Mouse (Mus musculus) heart, adult 8-10 months (tissue): ENCODE measurements around the gene Ampd3. TPM values are rescaled to one million over a fixed set of nuclear protein-coding genes. Genes with fewer than 3 reads are reported as not detected.

Experiments
- DNase-seq: peaks from one replicate; pipeline ENCODE4 v3.0.0; 2022; ENCODE audit warnings: low spot score
- total RNA-seq, 4 experiments: library from RNA; stranded (reverse); gene quantifications; 2 replicates each; pipeline ENCODE4 v1.2.4; 2022

Ampd3 gene
- total RNA-seq, 4 experiments from 2014 or later = 28.4 to 42.8 (median 34.3) TPM

DNA sequence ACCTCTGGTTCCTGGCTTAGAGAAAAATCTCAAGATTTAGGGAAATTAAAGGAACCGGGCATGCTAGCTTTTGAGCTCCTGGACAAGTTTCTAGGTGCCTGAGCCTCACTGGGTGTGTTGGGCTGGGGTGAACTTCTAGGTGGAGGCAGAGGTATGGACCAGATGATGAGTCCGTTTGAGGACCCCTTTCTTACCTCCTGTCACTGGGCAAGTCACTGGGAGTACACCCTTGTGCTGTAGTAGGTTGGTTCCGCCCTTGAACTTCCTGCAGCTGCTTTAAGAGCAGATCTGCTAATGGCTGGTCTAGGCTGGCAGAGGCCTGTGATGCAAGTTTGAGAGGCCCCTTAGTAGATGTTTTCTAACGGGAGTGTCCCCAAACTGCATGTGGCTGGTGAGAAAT is 1.1 kb downstream of the Ampd3 start:
- DNase-seq = peak; percentile 43

DNA sequence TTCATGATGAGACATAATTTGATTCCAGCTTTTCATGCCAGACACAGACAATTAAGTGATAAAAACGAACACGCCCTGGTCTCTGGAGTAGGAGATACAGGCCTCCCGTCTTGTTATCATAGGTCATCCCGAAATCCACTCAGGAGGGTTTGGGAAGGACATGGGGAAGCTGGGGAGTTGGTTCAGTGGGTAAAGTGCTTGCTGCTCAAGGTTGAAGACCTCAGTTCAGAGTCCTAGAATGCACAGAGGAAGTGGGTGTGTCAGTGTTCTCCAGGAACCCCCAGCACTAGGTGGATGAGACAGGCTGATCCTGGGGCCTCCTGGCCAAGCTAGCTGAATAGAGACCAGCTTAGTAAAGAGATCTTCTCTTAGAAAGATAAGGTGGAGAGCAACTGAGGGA is 2.9 kb downstream of the Ampd3 start:
- DNase-seq = no peak

DNA sequence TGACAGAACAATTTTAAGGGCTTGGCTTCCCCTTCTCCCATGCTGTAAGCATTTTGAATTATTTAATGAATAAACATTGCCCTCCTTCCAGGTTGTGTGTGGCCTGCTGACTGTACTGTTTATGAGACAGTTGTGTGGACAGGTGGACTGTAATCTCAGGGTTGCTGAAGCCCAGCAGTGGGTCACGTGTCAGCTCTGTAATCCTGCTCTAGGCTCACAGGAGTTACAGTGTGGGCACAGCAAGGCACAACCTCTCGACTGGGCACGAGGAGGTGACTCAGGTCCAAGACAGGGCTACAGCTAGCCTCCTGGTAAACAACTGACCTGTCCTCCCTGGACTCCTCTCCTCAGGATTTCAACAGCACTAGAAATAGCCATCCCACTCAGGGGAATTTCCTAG is 4.3 kb downstream of the Ampd3 start:
- no peak for DNase-seq

DNA sequence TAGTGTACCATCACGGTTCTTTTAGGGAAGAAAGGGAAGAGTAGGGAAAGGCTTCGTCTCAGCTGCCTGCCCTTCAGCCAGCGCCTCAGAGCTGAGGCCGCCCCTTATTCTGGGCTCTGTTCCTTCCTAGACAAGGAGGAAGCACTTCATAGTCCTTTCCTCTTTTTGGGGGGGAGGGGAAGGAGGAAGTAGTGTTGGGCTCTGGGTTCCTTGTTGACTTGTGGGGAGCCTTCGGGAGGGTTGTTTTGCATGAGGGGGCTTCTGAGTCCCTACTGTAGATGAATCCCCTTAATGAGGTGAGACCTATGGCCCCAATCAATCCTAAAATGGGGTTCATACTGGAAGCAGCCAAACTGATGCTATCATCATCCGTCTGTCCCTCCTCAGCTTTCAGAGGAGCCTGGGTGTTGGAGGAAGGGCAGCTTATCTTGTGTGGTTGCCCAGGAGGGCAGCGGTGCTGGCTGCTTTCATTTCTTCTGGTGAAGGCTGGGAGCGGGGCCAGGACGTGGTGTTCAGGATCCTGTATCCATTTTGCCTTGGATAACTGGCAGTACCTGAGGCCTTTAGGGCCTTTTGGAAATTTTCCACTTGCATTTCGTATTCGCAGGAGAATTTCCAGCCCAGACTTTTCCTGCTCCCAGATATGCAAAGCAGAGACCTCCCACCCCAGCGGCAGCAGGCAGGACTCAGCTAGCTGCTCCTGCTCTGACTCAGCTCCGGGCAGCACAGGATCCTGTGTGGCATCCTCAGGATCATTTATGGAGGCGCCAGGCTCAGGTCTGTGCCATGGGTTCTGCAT is 5.4 kb downstream of the Ampd3 start:
- DNase-seq = peak; percentile 70

DNA sequence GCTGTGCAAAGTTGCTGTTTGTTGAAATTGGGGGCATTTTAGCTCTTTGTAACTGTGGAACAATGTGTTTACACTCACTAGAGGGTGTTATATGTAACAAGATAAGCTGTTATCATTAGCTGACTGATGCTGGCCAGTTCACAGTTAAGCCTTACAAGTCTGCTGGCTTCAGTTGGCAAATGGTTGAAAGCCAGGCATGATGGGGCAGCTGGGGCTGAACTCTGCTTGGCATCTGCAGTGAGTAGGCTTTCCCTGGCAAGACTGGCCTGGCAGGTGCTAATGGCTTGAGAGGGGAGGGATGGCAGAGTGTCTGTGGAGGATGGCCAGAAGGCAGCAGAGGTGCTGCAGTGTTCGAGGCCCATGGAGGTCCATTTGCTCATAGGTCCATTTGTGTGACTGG is 6.1 kb downstream of the Ampd3 start:
- DNase-seq = peak; percentile 48

DNA sequence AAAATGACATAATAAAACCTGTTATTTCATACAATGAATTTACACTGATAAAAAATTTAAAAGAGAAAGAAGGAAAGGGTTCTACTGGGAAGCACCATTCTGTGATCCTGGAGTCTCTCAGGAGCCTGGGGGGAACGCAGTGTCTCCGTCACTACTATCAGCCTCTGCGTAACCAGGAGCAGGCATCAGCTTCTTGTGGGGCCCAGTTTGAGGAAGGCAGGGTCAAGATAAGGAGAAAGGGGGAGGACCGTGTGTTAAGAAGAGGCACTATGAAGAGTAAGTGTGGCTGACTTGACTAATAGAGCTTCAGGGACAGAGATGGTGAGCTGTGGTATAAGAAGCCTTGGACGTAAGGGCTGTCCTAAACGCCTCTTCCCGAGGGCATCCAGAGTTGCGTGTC is 6.7 kb downstream of the Ampd3 start:
- no peak for DNase-seq

DNA sequence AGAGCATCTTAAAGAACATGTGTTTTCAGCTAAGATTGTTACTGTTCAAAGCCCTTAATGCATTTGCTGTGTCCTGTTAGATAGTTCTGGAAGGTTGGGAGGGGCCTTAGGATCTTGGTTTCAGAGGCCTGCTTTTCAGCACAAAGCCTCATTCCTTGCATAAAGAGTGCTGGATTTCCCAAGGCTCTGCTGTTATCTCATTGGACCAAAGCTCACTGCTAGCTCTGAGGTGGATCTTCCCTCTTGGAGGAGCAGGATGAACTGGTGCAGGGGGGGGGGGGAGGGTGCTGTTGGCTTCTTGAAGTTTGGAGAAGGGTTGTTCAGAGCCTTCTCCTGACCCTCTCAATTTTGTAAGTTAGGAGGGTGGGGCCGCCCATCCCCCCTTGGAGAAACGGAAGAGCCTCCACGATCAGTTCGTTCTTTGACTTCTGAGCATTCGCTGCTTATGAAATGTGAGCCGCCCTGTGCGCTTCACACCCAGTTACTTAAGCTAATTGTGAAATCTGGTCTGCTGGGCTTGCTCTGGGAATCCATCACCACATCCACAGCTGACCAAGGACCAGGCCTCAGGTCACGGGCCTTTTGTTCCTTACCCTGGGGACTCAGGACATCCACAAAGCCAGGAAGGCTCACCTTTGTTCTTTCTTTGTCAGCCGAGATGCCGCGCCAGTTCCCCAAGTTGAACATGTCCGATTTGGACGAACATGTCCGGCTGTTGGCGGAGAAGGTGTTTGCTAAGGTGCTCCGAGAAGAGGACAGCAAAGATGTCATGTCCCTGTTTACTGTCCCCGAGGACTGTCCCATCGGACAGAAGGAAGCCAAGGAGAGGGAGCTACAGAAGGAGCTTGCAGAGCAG is 9.4 kb downstream of the Ampd3 start:
- DNase-seq = no peak

DNA sequence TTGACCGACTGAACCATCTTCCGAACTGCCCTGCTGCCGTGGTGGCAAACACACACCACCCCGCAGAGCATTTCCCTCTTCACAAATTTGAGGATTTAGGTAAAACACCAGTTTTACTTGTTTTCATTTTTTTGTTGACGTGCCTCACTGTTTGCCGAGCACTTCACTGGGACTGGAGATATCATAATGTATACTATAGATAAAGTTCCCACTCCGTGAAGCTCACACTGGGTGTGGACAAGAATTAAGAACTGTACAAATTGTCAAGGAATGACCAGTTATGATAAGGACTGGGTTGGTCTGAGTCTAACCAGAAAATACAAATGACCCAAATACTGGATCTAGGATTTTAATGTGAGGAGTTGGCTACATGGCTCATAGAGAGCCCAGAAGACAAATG is 10.9 kb downstream of the Ampd3 start:
- no peak for DNase-seq

DNA sequence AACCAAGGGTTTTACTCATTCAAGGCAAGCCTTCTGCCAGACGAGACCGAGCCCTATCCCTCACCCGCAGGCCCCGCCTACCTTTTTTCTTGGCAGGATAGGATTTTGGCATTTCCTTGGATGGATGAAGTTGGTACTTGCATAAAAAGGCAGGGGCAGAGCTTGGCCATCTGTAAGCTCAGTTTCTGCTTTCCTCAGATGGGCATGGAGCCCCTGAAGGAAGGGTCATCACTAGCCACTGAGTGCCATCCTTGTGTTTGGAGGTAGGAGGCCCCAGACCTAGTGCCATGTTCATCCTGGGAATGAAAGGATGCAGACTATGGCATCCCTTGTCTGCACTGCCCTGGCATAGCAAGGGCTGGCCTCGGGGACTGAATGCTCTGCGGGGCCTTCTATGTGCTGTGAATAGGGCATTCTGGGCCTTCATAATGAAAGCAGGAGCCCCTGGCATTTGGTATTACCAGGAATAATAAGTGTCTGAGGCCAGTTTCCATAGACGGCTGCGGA is 11.7 kb downstream of the Ampd3 start:
- no peak for DNase-seq

DNA sequence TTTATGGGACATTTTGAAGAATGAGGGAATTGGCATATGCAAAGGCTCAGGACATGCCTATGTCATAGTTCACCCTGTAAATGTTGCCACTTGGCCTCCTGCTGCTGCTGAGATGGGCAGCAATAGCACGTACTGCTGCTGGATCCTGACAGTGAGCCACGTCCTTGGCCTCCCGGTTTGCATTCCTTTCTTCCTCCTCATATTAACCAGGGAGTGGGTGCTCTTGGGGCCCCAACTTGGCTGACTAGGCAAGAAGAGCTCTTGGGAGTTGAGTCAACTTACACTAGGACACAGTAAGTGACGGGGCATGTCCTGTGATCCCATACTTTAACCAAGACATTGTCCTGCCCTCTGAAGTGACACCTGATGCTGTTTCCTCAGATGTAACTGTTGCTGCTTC is 12.5 kb downstream of the Ampd3 start:
- no peak for DNase-seq

DNA sequence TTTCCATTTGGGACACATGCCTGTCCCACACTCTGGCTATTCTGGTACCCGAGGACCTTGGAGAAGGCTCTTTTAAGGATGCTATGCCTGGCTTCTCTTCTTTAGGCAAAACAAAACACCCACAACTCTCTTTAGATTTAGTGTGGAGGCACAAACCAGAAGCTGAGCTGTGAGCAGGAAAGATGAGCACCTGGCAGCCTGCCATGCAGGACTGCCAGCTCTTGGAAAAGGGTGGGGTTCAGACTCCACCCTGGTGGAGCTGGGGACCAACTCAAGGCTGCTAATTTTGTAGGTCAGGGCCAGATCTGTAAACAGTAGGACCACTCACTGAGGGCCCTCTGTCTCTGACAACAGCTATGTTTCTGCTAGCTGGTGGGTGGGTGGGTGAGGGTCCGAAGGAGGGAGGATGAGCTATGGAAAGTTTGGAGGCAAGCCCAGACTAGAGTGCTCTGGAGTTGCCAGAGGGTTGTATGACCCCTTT is 13.3 kb downstream of the Ampd3 start:
- no peak for DNase-seq

DNA sequence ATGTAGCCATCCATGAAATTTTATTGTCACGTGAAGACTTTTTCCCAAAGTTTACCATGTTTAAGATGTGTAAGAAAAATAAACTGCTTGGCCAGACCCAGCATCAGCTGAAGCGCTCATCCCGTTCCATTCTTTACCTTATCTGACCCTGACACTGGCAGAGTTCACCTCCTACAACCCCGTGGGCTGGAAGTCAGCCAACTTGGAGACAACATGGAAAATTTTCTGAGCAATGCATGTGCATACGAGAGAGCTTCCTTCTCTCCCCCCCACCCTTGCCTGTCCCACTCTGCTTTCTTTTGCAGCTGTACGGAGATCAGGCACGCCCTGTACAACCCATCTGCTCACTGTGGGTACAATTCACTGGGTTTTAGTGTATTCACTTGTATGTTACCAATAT is 14.1 kb downstream of the Ampd3 start:
- peak; percentile 75 for DNase-seq

DNA sequence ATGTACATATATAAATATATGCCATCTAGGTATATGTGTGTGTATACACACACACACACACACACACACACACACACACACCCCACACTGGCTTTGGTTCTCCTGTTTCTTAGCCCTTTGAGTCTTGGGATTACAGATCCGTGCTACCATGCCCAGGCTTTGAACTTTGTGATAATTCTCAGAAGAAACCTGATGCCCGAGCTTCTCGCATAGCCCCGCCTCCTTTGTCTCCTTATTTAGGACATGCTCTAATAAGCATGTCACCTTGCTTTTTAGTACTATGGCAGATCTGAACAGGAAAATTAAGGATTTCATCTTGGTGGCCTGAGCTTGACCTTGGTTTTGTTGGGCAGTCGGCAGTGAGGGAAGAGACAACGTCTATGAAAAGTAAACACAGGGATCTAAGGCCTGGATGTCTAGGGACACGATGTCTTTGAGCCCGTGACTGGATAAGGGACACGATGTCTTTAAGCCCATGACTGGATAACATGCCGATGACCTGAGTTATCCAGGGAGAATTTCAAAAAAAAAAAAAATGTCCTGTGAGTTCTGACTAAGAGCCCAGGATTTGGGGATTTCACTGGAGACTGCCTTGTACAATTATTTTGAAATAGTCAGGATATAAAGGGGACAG is 15.0 kb downstream of the Ampd3 start:
- peak; percentile 46 for DNase-seq

DNA sequence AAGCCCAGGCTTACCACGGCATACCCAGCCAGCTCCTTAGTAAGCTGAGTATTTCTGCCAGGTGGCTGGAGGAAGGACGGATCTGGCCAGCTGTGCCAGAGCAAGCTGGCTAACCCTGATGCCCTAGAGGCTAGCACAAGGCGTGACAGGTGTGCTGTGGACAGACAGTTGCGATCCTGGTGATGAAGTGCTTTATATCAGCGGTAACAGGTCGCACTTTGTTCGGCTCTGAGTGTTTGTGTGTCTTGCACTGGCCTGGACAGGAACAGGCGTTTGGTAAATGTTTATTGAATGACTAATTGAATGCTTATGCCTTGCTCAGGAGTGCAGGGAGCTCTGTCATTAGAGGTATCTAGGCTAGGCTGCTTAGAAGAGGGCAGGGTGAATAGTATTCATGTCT is 17.0 kb downstream of the Ampd3 start:
- DNase-seq = no peak

DNA sequence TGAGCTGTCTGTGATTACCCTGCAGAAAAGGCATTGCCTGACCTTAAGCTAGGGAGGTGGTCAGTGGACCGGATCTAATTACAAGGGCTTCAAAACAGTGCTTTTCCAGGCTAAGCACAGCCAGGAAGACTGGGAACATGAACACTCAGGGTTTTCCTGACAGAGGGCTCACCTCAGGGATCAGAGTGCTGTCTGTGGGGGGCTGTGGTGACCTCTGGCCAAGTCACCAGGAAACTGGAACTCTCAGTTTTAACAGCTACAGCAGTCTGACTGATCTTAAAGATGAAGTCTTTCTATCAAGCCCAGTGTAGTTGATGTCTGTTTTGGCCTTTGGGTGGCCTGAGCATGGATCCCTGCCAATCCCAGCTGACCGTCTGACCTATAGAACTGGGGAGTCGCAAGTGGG is 17.7 kb downstream of the Ampd3 start:
- DNase-seq = no peak

DNA sequence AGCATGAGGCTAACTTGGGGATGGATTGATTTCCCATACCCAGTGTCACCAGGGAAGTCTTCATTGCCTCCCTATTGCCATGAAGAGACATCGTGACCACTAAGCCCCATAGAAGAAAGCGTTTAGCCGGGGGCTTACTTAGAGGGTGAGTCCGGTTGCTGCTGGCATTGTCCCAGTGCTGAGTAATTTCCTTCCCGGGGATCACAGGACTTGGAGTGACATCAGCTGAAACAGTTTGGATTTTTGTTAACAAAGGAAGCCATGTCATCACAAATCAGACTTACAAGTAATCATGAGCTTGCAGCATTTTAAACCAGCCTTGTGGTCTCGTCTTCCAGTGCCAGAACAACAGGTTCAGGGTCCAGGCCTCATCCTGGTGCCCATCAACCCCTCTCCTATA is 19.3 kb downstream of the Ampd3 start:
- DNase-seq = peak; percentile 82

DNA sequence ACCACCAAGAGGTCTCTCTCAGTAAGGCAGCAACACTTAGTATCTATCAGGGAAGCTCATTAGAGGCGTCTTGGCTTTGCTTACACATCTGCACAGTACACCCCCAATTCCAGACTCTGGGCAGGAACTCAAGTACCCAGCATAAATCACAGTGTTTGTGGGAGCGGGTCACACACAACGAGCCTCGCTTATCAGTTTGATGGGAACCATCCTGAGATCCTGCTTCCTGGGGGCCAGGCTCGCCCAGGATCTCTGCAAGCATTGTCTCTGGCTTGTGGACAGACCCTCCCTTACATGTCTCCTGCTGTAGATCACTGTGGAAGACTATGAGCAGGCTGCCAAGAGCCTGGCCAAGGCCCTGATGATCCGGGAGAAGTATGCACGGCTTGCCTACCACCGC is 22.9 kb downstream of the Ampd3 start:
- DNase-seq = no peak

DNA sequence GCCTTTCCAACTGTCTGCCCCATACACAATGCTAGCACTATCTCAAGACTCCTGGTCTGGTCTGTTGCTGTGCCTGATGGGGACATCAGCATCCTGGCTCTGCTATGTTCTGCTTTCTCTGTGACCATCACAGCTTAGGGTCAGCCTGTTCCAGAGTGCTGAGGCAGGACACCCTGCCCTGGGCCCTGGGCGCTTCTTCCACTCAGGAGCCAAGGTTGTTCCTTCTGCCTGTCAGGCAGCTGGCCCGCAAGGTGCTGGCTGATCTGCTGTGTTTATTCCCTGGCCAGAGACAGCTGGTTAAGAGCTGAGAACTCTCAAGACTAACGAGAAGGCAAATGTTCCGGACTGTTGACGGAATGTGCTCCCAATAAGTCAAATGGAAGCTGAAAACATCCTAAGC is 24.2 kb downstream of the Ampd3 start:
- no peak for DNase-seq

DNA sequence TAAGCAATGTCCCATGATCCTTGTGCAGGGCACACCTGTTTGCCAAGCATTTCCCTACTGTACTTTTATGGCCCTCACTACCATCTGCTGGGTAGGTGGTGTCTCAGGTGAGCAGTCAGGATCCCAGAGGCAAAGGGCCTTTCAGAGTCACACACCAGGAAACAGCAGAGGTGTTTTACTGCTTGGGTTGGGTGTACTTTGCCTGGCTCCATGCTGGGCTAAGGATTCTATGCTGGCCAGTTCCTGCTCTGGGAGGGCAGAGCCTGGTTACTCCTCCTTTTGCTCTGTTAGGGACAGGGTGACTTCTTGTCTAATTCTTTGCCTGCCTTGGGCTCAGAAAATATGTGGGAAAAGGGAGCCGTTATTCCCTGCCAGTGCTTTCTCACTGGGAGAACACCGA is 24.8 kb downstream of the Ampd3 start:
- DNase-seq = no peak

DNA sequence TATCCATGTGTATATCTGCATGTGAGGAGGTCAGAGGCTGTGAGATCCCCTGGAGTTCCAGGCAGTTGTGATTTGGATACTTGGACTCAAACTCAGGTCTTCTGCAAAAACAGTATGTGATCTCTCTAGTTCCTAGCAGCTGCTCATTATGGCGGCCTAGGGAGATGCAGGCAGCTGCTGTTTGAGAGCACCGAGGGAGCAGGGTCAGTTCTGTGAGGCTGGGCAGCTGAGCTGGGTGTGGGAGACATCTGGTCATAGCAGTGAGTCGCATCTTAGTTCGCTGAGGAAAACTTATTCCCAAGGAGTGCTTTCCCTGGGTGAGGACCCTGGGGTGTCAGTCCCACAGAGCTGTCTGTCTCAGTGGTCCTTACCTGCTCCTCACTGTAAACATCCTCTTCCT is 26.7 kb downstream of the Ampd3 start:
- DNase-seq = no peak

DNA sequence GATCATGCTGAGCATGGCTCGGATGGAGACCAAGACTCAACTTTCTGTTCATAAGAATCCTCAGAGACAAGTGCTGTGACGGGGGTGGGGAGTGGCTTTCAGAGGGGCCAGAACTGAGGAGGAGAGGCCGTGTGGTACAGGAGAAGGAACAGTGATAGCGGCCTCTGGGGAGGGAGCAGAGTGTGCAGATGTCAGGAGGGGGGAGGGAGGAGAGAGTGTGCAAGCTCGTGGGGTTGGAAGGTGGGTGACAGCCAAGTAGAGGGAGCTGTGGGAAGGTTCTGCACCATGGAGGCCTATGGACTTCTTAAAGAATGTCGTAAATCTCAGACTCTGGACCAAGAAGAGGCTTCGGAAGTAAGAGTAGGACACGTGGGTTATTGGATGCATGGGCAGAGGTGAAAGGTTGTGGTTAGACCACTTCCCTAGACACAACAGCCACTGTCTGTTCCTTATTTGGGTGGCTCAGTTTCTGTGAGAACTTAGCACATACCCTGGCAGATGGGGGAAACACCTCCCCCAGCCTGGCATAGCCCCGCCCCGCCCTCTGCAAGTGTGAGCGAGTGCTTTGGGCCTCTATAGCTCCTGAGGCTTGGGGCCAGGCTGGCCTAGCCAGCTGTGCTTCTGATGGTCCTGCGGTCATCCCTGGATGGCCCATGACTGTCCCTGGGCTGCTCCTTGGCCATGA is 28.5 kb downstream of the Ampd3 start:
- DNase-seq = no peak
